ENCODE assay signal across 28 mouse cellular contexts in the genomic region with DNA sequence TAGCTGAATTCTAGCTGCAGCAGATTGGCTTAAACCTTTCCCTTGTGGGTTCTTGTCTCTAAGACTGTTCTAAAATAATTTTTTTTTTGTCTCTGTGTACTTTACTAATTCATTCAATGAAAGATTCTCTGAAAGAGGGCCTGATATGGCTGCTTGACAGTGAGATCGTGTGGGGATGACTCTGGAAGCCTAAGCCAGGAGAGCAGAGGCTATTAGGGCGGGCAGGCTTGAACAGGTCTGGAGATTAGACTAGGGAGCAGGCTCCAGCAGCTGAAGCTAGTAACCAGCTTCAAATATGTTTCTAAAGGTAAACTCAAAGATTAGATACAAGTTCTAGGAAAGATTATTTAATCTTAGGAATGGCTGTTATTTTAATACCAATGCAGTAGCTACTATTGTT.
"Had no signal": no experiment of that assay in that cellular context is flagged by ENCODE, and none has a peak within 500 bp of the region (broad histone marks: within the 10 kb centered on the region; RNA-seq: fewer than 3 reads in every experiment).

No protein-coding gene starts in this region.

- DNase-seq: gastrocnemius, postnatal 14 days; gastrocnemius, postnatal 36 days; heart, adult 11 months; heart, adult 2 months; heart, postnatal 14 days; heart, postnatal 36 days; kidney, adult 11 months; kidney, adult 2 months; kidney, adult 9 months; kidney, postnatal 14 days; kidney, postnatal 36 days; layer of hippocampus, adult 9-11 months; layer of hippocampus, postnatal 36 days; liver; liver, embryonic 13.5 days; liver, postnatal 0 days had no signal

- H3K27me3 ChIP-seq: hindbrain, embryonic 13.5 days; liver, embryonic 13.5 days; liver, embryonic 15.5 days had no signal

- H3K27ac ChIP-seq: heart, adult 2 months; heart, embryonic 13.5 days; heart, embryonic 15.5 days; hindbrain, embryonic 13.5 days; hindbrain, embryonic 15.5 days; hindbrain, postnatal 0 days; kidney, embryonic 15.5 days; kidney, postnatal 0 days; limb, embryonic 12.5 days; liver, embryonic 13.5 days; liver, embryonic 15.5 days had no signal

- H3K9me3 ChIP-seq: heart, embryonic 13.5 days; heart, embryonic 15.5 days; hindbrain, embryonic 13.5 days; hindbrain, embryonic 15.5 days; kidney, embryonic 15.5 days; limb, embryonic 12.5 days; liver, embryonic 13.5 days; liver, embryonic 15.5 days had no signal

- ATAC-seq: hindbrain, postnatal 0 days; intestine, embryonic 16.5 days; liver, postnatal 0 days had no signal

- H3K4me3 ChIP-seq: heart, adult 2 months; heart, embryonic 13.5 days; heart, embryonic 15.5 days; hindbrain, embryonic 13.5 days; hindbrain, embryonic 15.5 days; kidney, embryonic 15.5 days; limb, embryonic 12.5 days; liver, embryonic 13.5 days; liver, embryonic 15.5 days had no signal

- H3K4me1 ChIP-seq: heart, embryonic 15.5 days; hindbrain, embryonic 13.5 days; hindbrain, embryonic 15.5 days; liver, embryonic 13.5 days; liver, embryonic 15.5 days had no signal

- H3K9ac ChIP-seq: heart, embryonic 13.5 days; heart, embryonic 15.5 days; hindbrain, embryonic 13.5 days; hindbrain, embryonic 15.5 days; kidney, embryonic 15.5 days; limb, embryonic 12.5 days; liver, embryonic 13.5 days; liver, embryonic 15.5 days; liver, postnatal 0 days had no signal

- H3K4me2 ChIP-seq: heart, embryonic 11.5 days; heart, embryonic 13.5 days; heart, embryonic 15.5 days; hindbrain, embryonic 13.5 days; hindbrain, embryonic 15.5 days; kidney, embryonic 15.5 days; limb, embryonic 12.5 days; liver, embryonic 11.5 days; liver, embryonic 13.5 days; liver, embryonic 15.5 days had no signal

- H3K36me3 ChIP-seq: heart, embryonic 13.5 days; heart, embryonic 15.5 days; hindbrain, embryonic 13.5 days; hindbrain, embryonic 15.5 days; kidney, embryonic 15.5 days; limb, embryonic 12.5 days; liver, embryonic 13.5 days; liver, embryonic 15.5 days had no signal
